Mouse (Mus musculus) embryonic facial prominence, embryonic 13.5 days (tissue): ENCODE results near the gene Nfkb2. TPM values are rescaled to one million over a fixed set of nuclear protein-coding genes. Genes with fewer than 3 reads are reported as not detected.

ENCODE experiments used
- ATAC-seq: fragments of 200-750 bp; cut with Nextera tagmentation; 2 replicates; pipeline ENCODE4 v1.8.0; 2017; ENCODE audit warnings: low read depth; ENCODE audit not compliant: insufficient number of reproducible peaks, insufficient read depth, low FRiP score, low TSS enrichment
- H3K27ac ChIP-seq: fragments of 300-500 bp; sonication (generic); 2 replicates; pipeline ENCODE4 v1.5.1; 2015; ENCODE audit warnings: moderate library complexity, mild to moderate bottlenecking, inconsistent platforms
- H3K27me3 ChIP-seq: fragments of 300-500 bp; sonication (generic); 2 replicates; pipeline ENCODE4 v1.6.1; 2015; ENCODE audit warnings: mild to moderate bottlenecking, inconsistent platforms
- H3K36me3 ChIP-seq: fragments of 300-500 bp; sonication (generic); 2 replicates; pipeline ENCODE4 v1.6.1; 2015; ENCODE audit warnings: mild to moderate bottlenecking, inconsistent platforms
- H3K4me1 ChIP-seq: fragments of 300-500 bp; sonication (generic); 2 replicates; pipeline ENCODE4 v1.6.1; 2015; ENCODE audit warnings: inconsistent platforms
- H3K4me2 ChIP-seq: fragments of 300-500 bp; sonication (generic); 2 replicates; pipeline ENCODE4 v1.6.1; 2015; ENCODE audit warnings: moderate library complexity, mild to moderate bottlenecking, inconsistent platforms
- H3K4me3 ChIP-seq: fragments of 300-500 bp; sonication (generic); 2 replicates; pipeline ENCODE4 v1.5.1; 2015; ENCODE audit warnings: mild to moderate bottlenecking, inconsistent platforms
- H3K9ac ChIP-seq: fragments of 300-500 bp; sonication (generic); 2 replicates; pipeline ENCODE4 v1.6.1; 2015; ENCODE audit warnings: mild to moderate bottlenecking, inconsistent platforms
- H3K9me3 ChIP-seq: fragments of 300-500 bp; sonication (generic); 2 replicates; pipeline ENCODE4 v1.6.1; 2016; ENCODE audit warnings: inconsistent platforms
- WGBS: fragments of 180-500 bp; shearing (Covaris S2); methylation state at CpG from one replicate; pipeline ENCODE4 v1.1.7; 2015; ENCODE audit warnings: mixed read lengths; 5-methylcytosine and 5-hydroxymethylcytosine counted together
- polyA plus RNA-seq: library from polyadenylated mRNA; unstranded; fragments of >200 nt; fragmentation: Nextera tagmentation; extraction: Ambion mirVana; gene quantifications from 2 replicates; pipeline ENCODE4 v1.2.1, GENCODE M21; 2015

Gene Nfkb2
- polyA plus RNA-seq, 1 experiment from 2014 or later = 9.0 TPM

GRCm38 (mm10) chr19:46300294-46301045, 3.6 kb upstream of the Nfkb2 start:
- ATAC-seq = no peak
- no peak overlapping the region for H3K9ac ChIP-seq
- H3K36me3 ChIP-seq = no peaks in the 10 kb centered on the region
- H3K4me2 ChIP-seq = no peak overlapping the region
- no peaks in the 10 kb centered on the region for H3K27me3 ChIP-seq
- H3K4me1 ChIP-seq = peaks cover 10% of the 10 kb centered on the region
- WGBS = 30% methylated on average over 8 of the region's 8 CpGs
- H3K4me3 ChIP-seq = no peak overlapping the region
- H3K9me3 ChIP-seq = no peaks in the 10 kb centered on the region
- H3K27ac ChIP-seq = no peak overlapping the region

GRCm38 (mm10) chr19:46302551-46302950, 1.6 kb upstream of the Nfkb2 start:
- Histone ChIP-seq H3K4me2 (no peak overlapping the region), H3K4me1 (peaks cover 17% of the 10 kb centered on the region), H3K27me3 (peaks cover 9% of the 10 kb centered on the region), H3K27ac (no peak overlapping the region), H3K9me3 (no peaks in the 10 kb centered on the region), H3K4me3 (no peak overlapping the region), H3K36me3 (peaks cover 3% of the 10 kb centered on the region; the same call in 1 of the 2 replicates), H3K9ac (no peak overlapping the region)
- 85% methylated on average over 4 of the region's 4 CpGs for WGBS
- no peak for ATAC-seq

GRCm38 (mm10) chr19:46303251-46304215, 587 bp upstream of the Nfkb2 start:
- Histone ChIP-seq H3K27ac (peak overlapping the region; percentile 84), H3K9ac (peak overlapping the region; percentile 76)

GRCm38 (mm10) chr19:46304908-46305333, 801 bp downstream of the Nfkb2 start:
- peak overlapping the region; percentile 97 for H3K4me2 ChIP-seq
- peak overlapping the region; percentile 76 for H3K9ac ChIP-seq
- peak overlapping the region; percentile 60 for H3K27ac ChIP-seq
- peaks cover 30% of the 10 kb centered on the region for H3K27me3 ChIP-seq
- H3K36me3 ChIP-seq = peaks cover 10% of the 10 kb centered on the region
- H3K9me3 ChIP-seq = no peaks in the 10 kb centered on the region
- H3K4me1 ChIP-seq = peaks cover 26% of the 10 kb centered on the region
- under 1% methylated on average over 34 of the region's 34 CpGs for WGBS
- H3K4me3 ChIP-seq = peak overlapping the region; percentile 69
- ATAC-seq = peak; percentile 45; the same call in 1 of the 2 replicates

More at GRCm38 (mm10) chr19:46303251-46304215, 587 bp upstream of the Nfkb2 start:
- Histone ChIP-seq H3K36me3 (peaks cover 5% of the 10 kb centered on the region; the same call in 1 of the 2 replicates), H3K4me2 (peak overlapping the region; percentile 97), H3K4me3 (peak overlapping the region; percentile 69), H3K4me1 (peaks cover 18% of the 10 kb centered on the region), H3K27me3 (peaks cover 19% of the 10 kb centered on the region), H3K9me3 (no peaks in the 10 kb centered on the region)
- 56% methylated on average over 18 of the region's 18 CpGs for WGBS
- no peak for ATAC-seq

GRCm38 (mm10) chr19:46305432-46306267, 1.5 kb downstream of the Nfkb2 start:
- Histone ChIP-seq H3K4me2 (peak overlapping the region; percentile 97), H3K27ac (peak overlapping the region; percentile 60; the same call in 1 of the 2 replicates), H3K4me3 (peak overlapping the region; percentile 69), H3K9me3 (no peaks in the 10 kb centered on the region), H3K27me3 (peaks cover 30% of the 10 kb centered on the region), H3K9ac (peak overlapping the region; percentile 76), H3K36me3 (peaks cover 18% of the 10 kb centered on the region), H3K4me1 (peaks cover 26% of the 10 kb centered on the region)
- under 1% methylated on average over 40 of the region's 43 CpGs for WGBS
- ATAC-seq = peak; percentile 67

- 52% methylated on average over 5 of the region's 5 CpGs for WGBS
- no peak for ATAC-seq
These were observed 2.1 kb downstream of the Nfkb2 start for GRCm38 (mm10) chr19:46306268-46306610.

GRCm38 (mm10) chr19:46306751-46307289, 2.7 kb downstream of the Nfkb2 start:
- peak overlapping the region; percentile 97 for H3K4me2 ChIP-seq
- no peaks in the 10 kb centered on the region for H3K9me3 ChIP-seq
- H3K27ac ChIP-seq = no peak overlapping the region
- H3K9ac ChIP-seq = no peak overlapping the region
- no peak overlapping the region for H3K4me3 ChIP-seq
- H3K36me3 ChIP-seq = peaks cover 29% of the 10 kb centered on the region
- ATAC-seq = no peak
- peaks cover 26% of the 10 kb centered on the region for H3K4me1 ChIP-seq
- H3K27me3 ChIP-seq = peaks cover 31% of the 10 kb centered on the region
- WGBS = 93% methylated on average over 9 of the region's 9 CpGs

More at GRCm38 (mm10) chr19:46306268-46306610, 2.1 kb downstream of the Nfkb2 start:
- Histone ChIP-seq H3K27ac (no peak overlapping the region), H3K9me3 (no peaks in the 10 kb centered on the region), H3K27me3 (peaks cover 30% of the 10 kb centered on the region), H3K36me3 (peaks cover 23% of the 10 kb centered on the region), H3K9ac (peak overlapping the region; percentile 76), H3K4me3 (peak overlapping the region; percentile 69), H3K4me1 (peaks cover 26% of the 10 kb centered on the region), H3K4me2 (peak overlapping the region; percentile 97)

GRCm38 (mm10) chr19:46307781-46308180, 3.7 kb downstream of the Nfkb2 start:
- 78% methylated on average over 16 of the region's 16 CpGs for WGBS
- Histone ChIP-seq H3K4me3 (no peak overlapping the region), H3K36me3 (peaks cover 39% of the 10 kb centered on the region), H3K4me1 (peaks cover 26% of the 10 kb centered on the region), H3K9ac (no peak overlapping the region), H3K27me3 (peaks cover 39% of the 10 kb centered on the region), H3K27ac (no peak overlapping the region), H3K9me3 (no peaks in the 10 kb centered on the region), H3K4me2 (no peak overlapping the region)
- no peak for ATAC-seq

- Histone ChIP-seq H3K9me3 (no peaks in the 10 kb centered on the region), H3K9ac (peak overlapping the region; percentile 74; the same call in 1 of the 2 replicates), H3K4me1 (peaks cover 26% of the 10 kb centered on the region), H3K27ac (no peak overlapping the region), H3K27me3 (peaks cover 44% of the 10 kb centered on the region), H3K4me2 (peak overlapping the region; percentile 80), H3K4me3 (peak overlapping the region; percentile 44), H3K36me3 (peaks cover 44% of the 10 kb centered on the region)
- WGBS = 62% methylated on average over 16 of the region's 16 CpGs
- ATAC-seq = no peak
These were observed 4.2 kb downstream of the Nfkb2 start for GRCm38 (mm10) chr19:46308303-46308702.

GRCm38 (mm10) chr19:46308706-46309435, 4.8 kb downstream of the Nfkb2 start:
- Histone ChIP-seq H3K27ac (no peak overlapping the region), H3K9me3 (no peaks in the 10 kb centered on the region), H3K4me3 (peak overlapping the region; percentile 44), H3K27me3 (peaks cover 50% of the 10 kb centered on the region), H3K4me2 (peak overlapping the region; percentile 80), H3K9ac (peak overlapping the region; percentile 74), H3K4me1 (peaks cover 22% of the 10 kb centered on the region), H3K36me3 (peaks cover 47% of the 10 kb centered on the region)
- WGBS = 2% methylated on average over 47 of the region's 47 CpGs
- no peak for ATAC-seq
